Mouse (Mus musculus) layer of hippocampus, adult 9-11 months (tissue): ENCODE measurements around the gene Sbds.

Experiments used
- DNase-seq: peaks from one replicate; pipeline ENCODE4 v3.0.0; 2022

Sbds gene

GRCm38 (mm10) chr5:130197454-130197853, 57.9 kb downstream of the Sbds start:
- no peak for DNase-seq

GRCm38 (mm10) chr5:130196307-130196706, 59.0 kb downstream of the Sbds start:
- no peak for DNase-seq
